Mouse (Mus musculus) forebrain, postnatal 0 days (tissue): Measurements from ENCODE around the gene Dchs1. TPM values are rescaled to one million over a fixed set of nuclear protein-coding genes. Genes with fewer than 3 reads are reported as not detected.

Experiments used
- ATAC-seq: fragments of 200-750 bp; cut with Nextera tagmentation; 2 replicates; pipeline ENCODE4 v1.8.0; 2017; ENCODE audit warnings: mild to moderate bottlenecking, moderate library complexity
- DNase-seq: peaks from one replicate; pipeline ENCODE4 v3.0.0-alpha.2; 2015
- H3K27ac ChIP-seq: fragments of 300-500 bp; sonication (generic); 2 replicates; pipeline ENCODE4 v1.5.1; 2014; ENCODE audit warnings: low read depth, mild to moderate bottlenecking, antibody characterized with exemption, low read length, moderate library complexity, mixed read lengths
- H3K27me3 ChIP-seq: fragments of 300-500 bp; sonication (generic); 2 replicates; pipeline ENCODE4 v1.6.1; 2014; ENCODE audit warnings: mild to moderate bottlenecking, low read length, mixed read lengths; ENCODE audit not compliant: insufficient read depth
- H3K36me3 ChIP-seq: fragments of 300-500 bp; sonication (generic); 2 replicates; pipeline ENCODE4 v1.6.1; 2014; ENCODE audit warnings: mild to moderate bottlenecking, moderate library complexity; ENCODE audit not compliant: insufficient read depth
- H3K4me1 ChIP-seq: fragments of 300-500 bp; sonication (generic); 2 replicates; pipeline ENCODE4 v1.6.1; 2014; ENCODE audit warnings: antibody characterized with exemption; ENCODE audit not compliant: insufficient read depth
- H3K4me2 ChIP-seq: fragments of 300-500 bp; sonication (generic); 2 replicates; pipeline ENCODE4 v1.6.1; 2014; ENCODE audit warnings: low read depth, mild to moderate bottlenecking, moderate library complexity
- H3K4me3 ChIP-seq: fragments of 300-500 bp; sonication (generic); 2 replicates; pipeline ENCODE4 v1.5.1; 2014; ENCODE audit warnings: low read depth, low read length, mixed read lengths
- H3K9ac ChIP-seq: fragments of 300-500 bp; sonication (generic); 2 replicates; pipeline ENCODE4 v1.6.1; 2014; ENCODE audit warnings: mild to moderate bottlenecking
- H3K9me3 ChIP-seq: fragments of 300-500 bp; sonication (generic); 2 replicates; pipeline ENCODE4 v1.6.1; 2016; ENCODE audit warnings: low read length
- CTCF ChIP-seq: sonication (generic); IDR thresholded peaks from 2 replicates; pipeline ENCODE4 v1.5.1; 2016; ENCODE audit warnings: antibody characterized with exemption, control low read depth, low read depth
- WGBS: fragments of 180-500 bp; shearing (Covaris S2); extraction: QIAGEN DNeasy Blood & Tissue Kit; methylation state at CpG from one replicate; pipeline ENCODE4 v1.1.7; 2014; 5-methylcytosine and 5-hydroxymethylcytosine counted together
- polyA plus RNA-seq: library from polyadenylated mRNA; unstranded; fragments of >200 nt; fragmentation: Nextera tagmentation; extraction: Ambion mirVana; gene quantifications from 2 replicates; pipeline ENCODE4 v1.2.1, GENCODE M21; 2015
- total RNA-seq: library from RNA; depleted of rRNA; stranded (reverse); fragments of >200 nt; gene quantifications from 2 replicates; pipeline ENCODE4 v1.2.3, GENCODE M21; 2014

Gene Dchs1
- total and polyA plus RNA-seq, 2 experiments from 2014 or later = 8.0 to 98.7 TPM

- ATAC-seq = no peak
- no peak for DNase-seq
- WGBS = 48% methylated on average over 1 of the region's 1 CpGs
Measured at GRCm38 (mm10) chr7:105802771-105803170, 15.3 kb upstream of the Dchs1 start.

GRCm38 (mm10) chr7:105802312-105802711 lies 14.9 kb upstream of the Dchs1 start:
- Histone ChIP-seq H3K27ac (no peak overlapping the region), H3K27me3 (no peaks in the 10 kb centered on the region), H3K4me2 (no peak overlapping the region), H3K4me1 (no peaks in the 10 kb centered on the region), H3K36me3 (no peaks in the 10 kb centered on the region; the same call in 1 of the 2 replicates), H3K4me3 (no peak overlapping the region), H3K9ac (no peak overlapping the region), H3K9me3 (no peaks in the 10 kb centered on the region)
- no peak for DNase-seq
- 51% methylated on average over 2 of the region's 2 CpGs for WGBS
- TF ChIP-seq CTCF = no peak
- ATAC-seq = no peak

More at GRCm38 (mm10) chr7:105802771-105803170, 15.3 kb upstream of the Dchs1 start:
- Histone ChIP-seq H3K27ac (no peak overlapping the region), H3K4me3 (no peak overlapping the region), H3K36me3 (no peaks in the 10 kb centered on the region; the same call in 1 of the 2 replicates), H3K4me2 (no peak overlapping the region), H3K27me3 (no peaks in the 10 kb centered on the region), H3K4me1 (no peaks in the 10 kb centered on the region), H3K9ac (no peak overlapping the region), H3K9me3 (no peaks in the 10 kb centered on the region)
- no peak for TF ChIP-seq CTCF

GRCm38 (mm10) chr7:105796972-105797371 lies 9.5 kb upstream of the Dchs1 start:
- TF ChIP-seq CTCF = no peak
- Histone ChIP-seq H3K4me2 (no peak overlapping the region), H3K27me3 (no peaks in the 10 kb centered on the region), H3K36me3 (no peaks in the 10 kb centered on the region), H3K4me3 (no peak overlapping the region), H3K9ac (no peak overlapping the region), H3K9me3 (no peaks in the 10 kb centered on the region), H3K27ac (no peak overlapping the region), H3K4me1 (no peaks in the 10 kb centered on the region)
- ATAC-seq = no peak
- WGBS = 97% methylated on average over 3 of the region's 3 CpGs
- DNase-seq = no peak

- peak; percentile 32; the same call in 1 of the 2 replicates for ATAC-seq
- peak; percentile 48 for TF ChIP-seq CTCF
- 22% methylated on average over 7 of the region's 7 CpGs for WGBS
Measured at GRCm38 (mm10) chr7:105795759-105796366, 8.4 kb upstream of the Dchs1 start.

GRCm38 (mm10) chr7:105793701-105794100 lies 6.2 kb upstream of the Dchs1 start:
- Histone ChIP-seq H3K4me1 (peaks cover 6% of the 10 kb centered on the region), H3K4me3 (no peak overlapping the region), H3K36me3 (no peaks in the 10 kb centered on the region), H3K9ac (no peak overlapping the region), H3K27me3 (no peaks in the 10 kb centered on the region), H3K9me3 (no peaks in the 10 kb centered on the region), H3K27ac (no peak overlapping the region), H3K4me2 (no peak overlapping the region)
- ATAC-seq = no peak
- DNase-seq = no peak
- 77% methylated on average over 7 of the region's 7 CpGs for WGBS
- no peak for TF ChIP-seq CTCF

More at GRCm38 (mm10) chr7:105795759-105796366, 8.4 kb upstream of the Dchs1 start:
- H3K27me3 ChIP-seq = no peaks in the 10 kb centered on the region
- H3K9ac ChIP-seq = no peak overlapping the region
- no peak overlapping the region for H3K4me3 ChIP-seq
- no peak overlapping the region for H3K4me2 ChIP-seq
- H3K27ac ChIP-seq = no peak overlapping the region
- DNase-seq = no peak
- H3K36me3 ChIP-seq = no peaks in the 10 kb centered on the region
- no peaks in the 10 kb centered on the region for H3K9me3 ChIP-seq
- no peaks in the 10 kb centered on the region for H3K4me1 ChIP-seq

GRCm38 (mm10) chr7:105791147-105791546 lies 3.7 kb upstream of the Dchs1 start:
- Histone ChIP-seq H3K4me3 (no peak overlapping the region), H3K9ac (no peak overlapping the region), H3K4me2 (no peak overlapping the region), H3K27me3 (no peaks in the 10 kb centered on the region), H3K4me1 (peaks cover 13% of the 10 kb centered on the region), H3K9me3 (no peaks in the 10 kb centered on the region), H3K36me3 (no peaks in the 10 kb centered on the region), H3K27ac (no peak overlapping the region)
- DNase-seq = no peak
- no peak for TF ChIP-seq CTCF
- no peak for ATAC-seq
- WGBS = 94% methylated on average over 1 of the region's 1 CpGs

- ATAC-seq (peak; percentile 79), DNase-seq (peak; percentile 63)
- no peaks in the 10 kb centered on the region for H3K9me3 ChIP-seq
- H3K4me2 ChIP-seq = peak overlapping the region; percentile 83
- H3K36me3 ChIP-seq = peaks cover 18% of the 10 kb centered on the region
- peak overlapping the region; percentile 97 for H3K4me3 ChIP-seq
- peak overlapping the region; percentile 99 for H3K27ac ChIP-seq
- H3K9ac ChIP-seq = peak overlapping the region; percentile 100
- H3K4me1 ChIP-seq = peaks cover 35% of the 10 kb centered on the region
- WGBS = 4% methylated on average over 19 of the region's 20 CpGs
- H3K27me3 ChIP-seq = no peaks in the 10 kb centered on the region
- TF ChIP-seq CTCF = no peak
Measured at GRCm38 (mm10) chr7:105786506-105787284, 759 bp downstream of the Dchs1 start.
